Mouse (Mus musculus) heart, adult 18-20 months (tissue): ENCODE results near the gene Ctrc. TPM values are rescaled to one million over a fixed set of nuclear protein-coding genes. Genes with fewer than 3 reads are reported as not detected.

Experiments
- DNase-seq, 2 experiments: peaks; one replicate each; pipeline ENCODE4 v3.0.0; 2021 to 2022; ENCODE audit warnings: mixed read lengths in 1 of 2
- total RNA-seq, 2 experiments: library from RNA; stranded (reverse); gene quantifications; 2 replicates each; pipeline ENCODE4 v1.2.3; 2021

Gene Ctrc
- total RNA-seq, 2 experiments from 2014 or later: not detected

DNA sequence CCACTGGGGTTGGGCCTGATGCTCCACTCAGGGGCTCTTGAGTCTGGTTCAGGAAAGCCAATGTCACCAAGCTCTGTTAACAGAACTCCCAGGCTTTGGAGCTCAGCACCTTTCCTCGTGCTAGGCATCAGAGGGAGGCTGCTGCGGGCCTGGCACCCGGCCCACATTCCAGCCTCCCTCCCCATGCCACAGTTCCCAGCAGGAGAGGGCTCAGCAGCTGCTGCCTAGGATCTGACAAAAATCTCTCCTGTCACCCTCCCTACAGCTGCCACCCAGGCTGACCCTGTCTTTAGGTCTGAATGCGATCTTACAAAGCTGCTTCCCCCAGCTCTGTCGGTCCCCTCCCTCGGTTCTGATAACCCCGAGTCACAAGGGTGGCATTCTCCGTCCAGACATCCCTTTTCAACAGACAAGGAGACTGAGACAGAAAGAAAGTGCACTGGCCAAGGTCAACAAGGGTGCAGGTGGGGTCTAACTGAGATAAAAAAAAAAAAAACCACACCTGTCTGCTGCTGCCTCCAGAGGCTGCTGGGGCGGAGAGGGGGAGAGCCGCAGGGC is 20.9 kb upstream of the Ctrc start:
- peak in 1 of 2 experiments; percentile 45 for DNase-seq

GRCm38 (mm10) chr4:141865600-141865999 is 19.4 kb upstream of the Ctrc start:
- no peak for DNase-seq

DNA sequence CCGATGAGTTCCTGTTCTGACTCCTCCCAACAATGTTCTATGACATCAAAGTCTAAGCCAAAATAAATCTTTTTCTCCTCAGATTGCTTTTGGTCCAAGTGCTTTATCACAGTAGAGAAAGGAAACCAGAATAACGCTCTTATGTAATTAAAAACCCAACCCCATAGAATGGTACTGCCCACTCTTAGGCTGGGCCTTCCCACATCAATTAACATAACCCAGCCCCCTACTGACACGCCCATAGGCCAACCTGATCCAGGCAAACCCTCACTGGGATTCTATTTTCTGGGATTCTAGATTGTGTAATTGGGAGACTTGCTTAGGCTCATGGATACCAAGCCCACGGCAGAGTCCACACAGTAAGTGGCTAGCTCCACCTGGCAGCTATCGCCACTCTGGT is 18.8 kb upstream of the Ctrc start:
- DNase-seq: no peak

GRCm38 (mm10) chr4:141864506-141864905 is 18.3 kb upstream of the Ctrc start:
- DNase-seq: no peak

DNA sequence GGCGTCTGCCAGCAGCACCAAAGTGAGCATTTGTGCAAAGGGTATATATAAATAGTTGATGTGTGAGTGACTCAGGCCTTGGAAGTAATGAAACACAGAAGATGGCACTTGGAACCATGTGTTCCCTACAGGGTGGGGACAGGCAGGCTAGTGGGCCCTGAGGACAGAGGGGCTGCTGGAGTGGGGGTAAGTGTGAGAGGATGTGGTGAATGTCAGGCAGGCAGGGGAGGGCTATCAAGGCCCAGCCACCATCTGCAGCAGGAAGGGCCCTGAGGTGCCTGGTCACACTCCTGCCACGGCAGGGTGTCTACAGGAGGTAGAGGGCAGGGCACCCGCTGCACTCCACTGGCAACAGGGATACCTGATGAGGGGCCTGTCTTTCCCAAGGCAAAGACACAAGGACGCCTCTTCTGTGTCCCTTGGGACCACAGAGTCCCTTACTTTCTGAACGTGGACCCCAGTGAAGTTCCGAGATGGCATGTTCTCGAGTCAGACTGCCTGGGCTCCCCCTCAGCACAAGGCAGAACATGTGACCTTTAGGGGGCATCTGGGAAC is 17.6 kb upstream of the Ctrc start:
- DNase-seq: no peak

DNA sequence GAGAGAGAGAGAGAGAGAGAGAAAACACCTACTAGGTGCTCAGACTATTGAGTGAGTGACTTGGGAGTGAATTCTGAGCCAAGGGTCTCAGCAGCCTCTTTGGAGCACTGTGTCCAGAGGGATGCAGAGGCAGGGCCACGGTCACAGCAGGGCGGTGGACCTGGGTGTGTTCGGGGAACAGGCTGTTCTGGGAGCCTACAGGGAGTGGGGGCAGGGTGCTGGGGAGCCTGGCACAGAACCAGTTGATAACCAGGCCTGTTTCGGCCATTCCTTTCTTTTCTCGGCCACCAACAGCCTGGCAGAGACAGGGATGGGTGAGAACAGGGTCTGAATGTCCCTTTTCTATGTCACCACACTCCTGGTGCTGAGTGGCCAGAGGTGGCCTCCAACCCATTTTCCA is 16.7 kb upstream of the Ctrc start:
- peak; percentile 29 to 54 for DNase-seq

- DNase-seq: no peak
Observed at GRCm38 (mm10) chr4:141861591-141862295, 15.6 kb upstream of the Ctrc start.

DNA sequence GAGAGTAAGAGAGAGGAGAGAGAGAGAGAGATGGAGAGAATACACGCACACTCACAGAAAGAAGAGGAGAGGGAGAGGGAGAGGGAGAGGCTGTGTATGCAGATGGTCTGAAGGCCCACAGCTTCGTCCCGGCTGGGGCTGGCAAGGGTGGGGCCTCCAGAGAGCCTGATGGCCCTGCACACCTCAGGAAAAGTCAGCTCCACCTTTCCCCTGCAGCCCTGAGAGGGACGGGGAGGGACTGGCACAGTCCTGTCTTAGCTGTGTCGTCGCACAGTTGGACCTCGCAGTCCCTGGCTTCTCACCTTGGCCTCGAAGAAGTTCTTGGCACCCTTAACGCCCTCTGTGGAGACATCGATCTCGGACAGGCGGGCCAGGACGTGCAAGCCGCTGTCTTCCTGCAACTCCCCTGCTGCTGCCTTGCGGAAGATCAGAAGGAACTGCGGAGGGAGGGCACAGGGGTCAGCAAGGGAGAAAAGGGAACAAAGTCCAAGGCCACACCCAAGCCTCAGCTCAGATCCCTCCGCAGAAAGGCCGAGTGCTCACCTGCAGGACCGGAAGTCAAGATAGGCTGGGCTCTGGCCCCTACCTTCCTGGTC is 14.2 kb upstream of the Ctrc start:
- DNase-seq: no peak

- DNase-seq: no peak
Observed at GRCm38 (mm10) chr4:141859351-141859750, 13.2 kb upstream of the Ctrc start.

GRCm38 (mm10) chr4:141858501-141858900 is 12.3 kb upstream of the Ctrc start:
- peak; percentile 50 to 54 for DNase-seq

- DNase-seq: peak; percentile 77 to 93
Observed at GRCm38 (mm10) chr4:141857422-141857930, 11.3 kb upstream of the Ctrc start.

DNA sequence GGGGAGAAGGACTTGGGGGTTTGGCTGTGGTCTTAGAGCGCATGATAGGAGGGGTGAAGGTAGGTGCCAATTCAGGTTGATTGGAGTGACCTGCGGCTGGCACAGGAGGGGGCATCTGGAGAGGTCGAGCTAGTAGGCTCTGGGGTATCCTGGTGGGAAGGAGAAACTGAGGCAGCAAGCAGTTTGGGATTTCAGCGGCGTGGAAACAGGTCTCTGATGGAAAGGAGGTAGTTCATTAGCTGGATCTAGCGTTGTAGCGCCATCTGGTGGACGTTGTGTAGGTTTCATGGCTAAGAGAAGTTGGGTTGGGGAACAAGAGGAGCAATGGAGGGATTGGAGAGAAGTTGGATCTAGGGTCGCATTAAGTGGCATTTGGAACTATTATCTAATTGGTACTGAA is 7.3 kb upstream of the Ctrc start:
- DNase-seq: peak in 1 of 2 experiments; percentile 81

- DNase-seq: no peak
Observed at GRCm38 (mm10) chr4:141834536-141835095, 11.5 kb downstream of the Ctrc start.

GRCm38 (mm10) chr4:141833911-141834310 is 12.2 kb downstream of the Ctrc start:
- no peak for DNase-seq

- DNase-seq: no peak
Observed at GRCm38 (mm10) chr4:141831361-141831760, 14.8 kb downstream of the Ctrc start.

DNA sequence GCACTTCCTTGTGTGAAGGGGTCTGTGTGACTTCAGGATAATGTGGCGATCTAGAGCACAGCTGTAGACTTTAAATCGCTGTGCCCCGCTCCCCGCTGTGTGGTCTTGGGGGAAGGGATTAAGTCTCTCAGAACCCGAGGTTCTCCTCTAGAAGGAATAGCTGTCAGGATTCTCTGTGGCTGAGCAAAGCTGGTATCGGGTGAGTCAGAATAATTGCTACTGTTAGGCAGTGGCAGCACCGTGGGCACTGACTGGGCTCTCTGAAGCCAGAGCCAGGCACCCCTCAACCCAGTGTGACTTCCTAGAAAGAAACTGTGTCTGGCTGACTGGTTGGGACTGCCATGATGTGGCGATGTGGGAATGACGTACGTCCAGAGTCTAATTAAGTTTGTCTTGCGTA is 15.8 kb downstream of the Ctrc start:
- DNase-seq: no peak

GRCm38 (mm10) chr4:141828177-141828576 is 18.0 kb downstream of the Ctrc start:
- peak; percentile 32 to 48 for DNase-seq

GRCm38 (mm10) chr4:141827401-141827800 is 18.8 kb downstream of the Ctrc start:
- no peak for DNase-seq

DNA sequence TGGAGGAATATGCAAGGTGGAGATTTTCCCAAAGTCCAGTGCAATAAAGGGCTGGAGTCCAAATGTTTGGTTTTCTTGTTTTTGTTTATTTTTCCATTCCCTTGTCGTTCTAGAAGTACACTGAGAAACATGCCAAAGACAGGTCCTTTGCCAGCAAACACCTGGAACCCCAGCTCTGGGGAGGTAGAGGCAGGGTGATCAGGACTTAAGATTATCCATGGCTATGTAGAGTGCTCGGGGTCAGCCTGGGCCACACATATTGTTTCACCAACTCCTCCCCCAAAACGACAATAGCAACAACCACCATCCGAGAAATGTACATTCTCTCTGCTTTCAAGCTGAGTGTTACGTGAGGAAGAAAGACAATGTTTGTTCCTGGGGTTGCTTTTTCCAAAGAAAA is 20.1 kb downstream of the Ctrc start, which contains the start of gene Cela2a:
Gene Cela2a, minus strand, starts transcription at position 101 of the 400 bp plus-strand sequence.
- DNase-seq: no peak

GRCm38 (mm10) chr4:141822979-141823378 is 23.2 kb downstream of the Ctrc start:
- no peak for DNase-seq

GRCm38 (mm10) chr4:141822089-141822488 is 24.1 kb downstream of the Ctrc start:
- peak in 1 of 2 experiments; percentile 33 for DNase-seq

- DNase-seq: no peak
Observed at GRCm38 (mm10) chr4:141821178-141821577, 25.0 kb downstream of the Ctrc start.

- no peak for DNase-seq
Observed at GRCm38 (mm10) chr4:141819316-141819715, 26.8 kb downstream of the Ctrc start.
